Mouse (Mus musculus) kidney, adult 2 months (tissue): ENCODE results near the gene Srrm2.
A peak's percentile ranks its signal among the peaks of the same experiment; 100 is the strongest.

ENCODE experiments used
- CTCF ChIP-seq: fragments of 200-500 bp; conservative IDR thresholded peaks from 2 replicates; pipeline ENCODE4 v1.5.1; 2011; ENCODE audit warnings: low read depth, mild to moderate bottlenecking, control low read depth, low read length, moderate library complexity, mixed read lengths; ENCODE audit not compliant: insufficient read depth, insufficient read length
- POLR2A ChIP-seq: fragments of 200-500 bp; IDR thresholded peaks from one replicate; pipeline ENCODE4 v1.6.1; 2011; ENCODE audit warnings: low read depth, low read length, control low read depth

DNA sequence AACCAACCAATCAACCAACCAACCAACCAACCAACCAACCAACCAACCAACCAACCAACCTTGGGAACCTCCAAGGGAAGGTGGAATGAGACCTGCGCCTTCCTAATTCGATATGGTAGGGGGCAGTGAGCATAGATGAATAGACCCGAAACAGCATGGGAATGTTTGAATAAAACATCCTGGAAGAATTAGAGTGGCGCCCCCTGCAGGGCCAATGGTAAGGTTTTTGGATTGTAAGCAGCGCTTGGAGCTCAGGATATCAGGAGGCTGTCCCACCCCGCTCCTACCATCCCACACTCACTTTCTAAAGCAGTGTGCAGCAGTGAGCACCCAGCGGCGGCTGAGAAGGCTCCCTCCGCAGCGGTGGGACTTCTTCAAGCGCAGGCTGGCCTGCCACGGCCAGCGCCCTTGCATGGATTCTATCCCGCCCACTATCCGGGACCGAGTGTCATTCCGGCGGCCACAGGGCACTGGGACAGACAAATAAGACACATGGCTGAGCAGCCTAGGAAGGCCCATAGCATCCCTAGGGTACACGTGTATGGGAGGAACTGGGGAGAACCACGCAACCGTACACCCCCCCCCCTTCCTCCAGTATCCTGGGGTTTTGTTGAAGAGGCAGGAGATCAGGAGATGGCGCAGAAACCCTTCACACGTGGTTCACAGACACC, 52.9 kb downstream of the Srrm2 start:
- no peak for TF ChIP-seq POLR2A
- TF ChIP-seq CTCF, result 0 out of 2 replicates have a peak, but pooled peaks have one; percentile 14
